Mouse (Mus musculus): ENCODE measurements around the gene Pml.

GRCm38 (mm10) chr9:58255704-58256685 lies 6.4 kb upstream of the Pml start:
- TF ChIP-seq POU5F1 (IDR thresholded peaks at IDR 0.05; ENCODE audit: borderline replicate concordance, low read length), result no peak
- no peak for TF ChIP-seq CTCF (conservative IDR thresholded peaks at IDR 0.05; ENCODE audit: low read length)

Data from E14TG2a.4 (cell line).